Mouse (Mus musculus) small intestine, adult 2 months (tissue): ENCODE results near the gene Sh3pxd2b.

ENCODE experiments used
- CTCF ChIP-seq: fragments of 200-500 bp; IDR thresholded peaks from 2 replicates; pipeline ENCODE4 v1.5.1; 2012; ENCODE audit warnings: low read depth, mild to moderate bottlenecking, control low read depth, inconsistent platforms, low read length, moderate library complexity, mixed read lengths; ENCODE audit not compliant: insufficient replicate concordance, insufficient read length; ENCODE audit errors: extremely low read depth
- POLR2A ChIP-seq: fragments of 200-500 bp; IDR thresholded peaks from 2 replicates; pipeline ENCODE4 v1.6.1; 2012; ENCODE audit warnings: low read depth, mild to moderate bottlenecking, control low read depth, inconsistent platforms, low read length, moderate library complexity

DNA sequence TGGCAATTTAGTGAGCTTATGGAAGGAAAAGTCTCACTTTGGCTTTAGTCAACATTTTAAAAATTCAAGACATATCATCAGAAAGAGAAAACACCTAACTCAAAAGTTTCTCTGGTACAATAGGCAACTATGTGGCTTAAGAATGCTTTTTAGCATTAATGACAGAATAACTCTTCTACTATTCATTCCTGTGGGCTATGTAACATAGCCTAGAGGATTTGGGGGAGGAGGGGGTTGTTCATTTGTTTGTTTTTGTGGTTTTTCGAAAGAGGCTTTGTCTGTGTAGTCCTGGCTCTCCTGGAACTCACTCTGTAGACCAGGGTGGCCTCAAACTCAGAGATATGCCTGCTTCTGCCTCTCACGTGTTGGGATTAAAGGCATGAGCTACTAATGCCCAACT lies 51.6 kb downstream of the Sh3pxd2b start:
- TF ChIP-seq CTCF (no peak), POLR2A (no peak)
